Mouse (Mus musculus) forebrain, embryonic 10.5 days (tissue): ENCODE data around the gene Zfp281. TPM values are rescaled to one million over a fixed set of nuclear protein-coding genes. Genes with fewer than 3 reads are reported as not detected.

ENCODE experiments used
- DNase-seq: peaks from one replicate; pipeline ENCODE4 v3.0.0-alpha.2; 2017; ENCODE audit warnings: low spot score; ENCODE audit errors: extremely low spot score
- H3K27ac ChIP-seq: fragments of 300-500 bp; sonication (generic); 2 replicates; pipeline ENCODE4 v1.5.1; 2016; ENCODE audit warnings: mild to moderate bottlenecking
- H3K27me3 ChIP-seq: fragments of 300-500 bp; sonication (generic); 2 replicates; pipeline ENCODE4 v1.6.1; 2016; ENCODE audit warnings: mild to moderate bottlenecking; ENCODE audit not compliant: poor library complexity, severe bottlenecking
- H3K36me3 ChIP-seq: fragments of 300-500 bp; sonication (generic); replicated peaks from 2 replicates; pipeline ENCODE4 v1.6.1; 2016; ENCODE audit warnings: mild to moderate bottlenecking, moderate library complexity
- H3K4me1 ChIP-seq: fragments of 300-500 bp; sonication (generic); 2 replicates; pipeline ENCODE4 v1.6.1; 2016
- H3K4me3 ChIP-seq: fragments of 300-500 bp; sonication (generic); 2 replicates; pipeline ENCODE4 v1.5.1; 2016; ENCODE audit warnings: mild to moderate bottlenecking, moderate library complexity
- H3K9me3 ChIP-seq: fragments of 300-500 bp; sonication (generic); 2 replicates; pipeline ENCODE4 v1.6.1; 2016; ENCODE audit warnings: mild to moderate bottlenecking, moderate library complexity
- WGBS: fragments of 180-500 bp; shearing (Covaris S2); methylation state at CpG from one replicate; pipeline ENCODE4 v1.1.7; 2016; 5-methylcytosine and 5-hydroxymethylcytosine counted together
- polyA plus RNA-seq: library from polyadenylated mRNA; unstranded; fragments of >200 nt; fragmentation: Nextera tagmentation; extraction: Ambion mirVana; gene quantifications from 2 replicates; pipeline ENCODE4 v1.2.1, GENCODE M21; 2016

Zfp281 gene
- polyA plus RNA-seq, 1 experiment from 2014 or later, result 24.7 TPM

- peak overlapping the region; percentile 98 for H3K27ac ChIP-seq
- H3K4me3 ChIP-seq, result peak overlapping the region; percentile 93
- peaks cover 40% of the 10 kb centered on the region for H3K4me1 ChIP-seq
- WGBS, result 2% methylated on average over 73 of the region's 92 CpGs
- no peaks in the 10 kb centered on the region; the same call in 1 of the 2 replicates for H3K9me3 ChIP-seq
- H3K27me3 ChIP-seq, result no peaks in the 10 kb centered on the region
- H3K36me3 ChIP-seq, result peaks cover 45% of the 10 kb centered on the region
- DNase-seq, result peak; percentile 64
Measured at GRCm38 (mm10) chr1:136625019-136625895, 556 bp downstream of the Zfp281 start.

GRCm38 (mm10) chr1:136626141-136626540, 1.4 kb downstream of the Zfp281 start:
- no peaks in the 10 kb centered on the region; the same call in 1 of the 2 replicates for H3K9me3 ChIP-seq
- peaks cover 54% of the 10 kb centered on the region for H3K36me3 ChIP-seq
- H3K27ac ChIP-seq, result no peak overlapping the region
- peak overlapping the region; percentile 93 for H3K4me3 ChIP-seq
- no peaks in the 10 kb centered on the region for H3K27me3 ChIP-seq
- 95% methylated on average over 7 of the region's 7 CpGs for WGBS
- DNase-seq, result no peak
- H3K4me1 ChIP-seq, result peaks cover 40% of the 10 kb centered on the region

GRCm38 (mm10) chr1:136626756-136627155, 2.1 kb downstream of the Zfp281 start:
- H3K4me3 ChIP-seq, result 0 out of 2 replicates have a peak overlapping the region, but pooled peaks have one; percentile 5
- no peaks in the 10 kb centered on the region; the same call in 1 of the 2 replicates for H3K9me3 ChIP-seq
- no peak for DNase-seq
- no peaks in the 10 kb centered on the region for H3K27me3 ChIP-seq
- H3K27ac ChIP-seq, result no peak overlapping the region
- H3K4me1 ChIP-seq, result peaks cover 40% of the 10 kb centered on the region
- H3K36me3 ChIP-seq, result peaks cover 59% of the 10 kb centered on the region
- WGBS, result 89% methylated on average over 5 of the region's 5 CpGs

- no peak for DNase-seq
- Histone ChIP-seq H3K27ac (no peak overlapping the region), H3K27me3 (no peaks in the 10 kb centered on the region), H3K4me1 (peaks cover 40% of the 10 kb centered on the region), H3K4me3 (peak overlapping the region; percentile 5; the same call in 1 of the 2 replicates), H3K36me3 (peaks cover 67% of the 10 kb centered on the region), H3K9me3 (no peaks in the 10 kb centered on the region; the same call in 1 of the 2 replicates)
- 84% methylated on average over 5 of the region's 5 CpGs for WGBS
Measured at GRCm38 (mm10) chr1:136627591-136627990, 2.9 kb downstream of the Zfp281 start.

- H3K36me3 ChIP-seq, result peaks cover 56% of the 10 kb centered on the region
- 95% methylated on average over 3 of the region's 3 CpGs for WGBS
- no peaks in the 10 kb centered on the region for H3K9me3 ChIP-seq
- H3K27ac ChIP-seq, result no peak overlapping the region
- DNase-seq, result no peak
- peaks cover 19% of the 10 kb centered on the region for H3K4me1 ChIP-seq
- H3K4me3 ChIP-seq, result no peak overlapping the region
- no peaks in the 10 kb centered on the region for H3K27me3 ChIP-seq
Measured at GRCm38 (mm10) chr1:136632891-136633290, 8.2 kb downstream of the Zfp281 start.

GRCm38 (mm10) chr1:136635644-136636043, 10.9 kb downstream of the Zfp281 start:
- H3K36me3 ChIP-seq, result peaks cover 30% of the 10 kb centered on the region
- no peak for DNase-seq
- H3K9me3 ChIP-seq, result no peaks in the 10 kb centered on the region
- H3K4me1 ChIP-seq, result peaks cover 7% of the 10 kb centered on the region; the same call in 1 of the 2 replicates
- no peak overlapping the region for H3K27ac ChIP-seq
- WGBS, result 91% methylated on average over 6 of the region's 6 CpGs
- H3K27me3 ChIP-seq, result no peaks in the 10 kb centered on the region
- H3K4me3 ChIP-seq, result no peak overlapping the region

GRCm38 (mm10) chr1:136636946-136637345, 12.2 kb downstream of the Zfp281 start:
- no peaks in the 10 kb centered on the region for H3K9me3 ChIP-seq
- no peaks in the 10 kb centered on the region for H3K27me3 ChIP-seq
- no peak overlapping the region for H3K4me3 ChIP-seq
- H3K27ac ChIP-seq, result no peak overlapping the region
- no peak for DNase-seq
- WGBS, result 92% methylated on average over 6 of the region's 6 CpGs
- H3K4me1 ChIP-seq, result peaks cover 7% of the 10 kb centered on the region; the same call in 1 of the 2 replicates
- H3K36me3 ChIP-seq, result peaks cover 18% of the 10 kb centered on the region

- Histone ChIP-seq H3K36me3 (peaks cover 10% of the 10 kb centered on the region; the same call in 1 of the 2 replicates), H3K4me3 (no peak overlapping the region), H3K4me1 (peaks cover 7% of the 10 kb centered on the region; the same call in 1 of the 2 replicates), H3K27me3 (no peaks in the 10 kb centered on the region), H3K9me3 (no peaks in the 10 kb centered on the region), H3K27ac (no peak overlapping the region)
- DNase-seq, result no peak
- WGBS, result 97% methylated on average over 4 of the region's 4 CpGs
Measured at GRCm38 (mm10) chr1:136637696-136638095, 13.0 kb downstream of the Zfp281 start.

- WGBS, result 92% methylated on average over 7 of the region's 7 CpGs
- no peak for DNase-seq
- no peaks in the 10 kb centered on the region for H3K9me3 ChIP-seq
- peaks cover 7% of the 10 kb centered on the region; the same call in 1 of the 2 replicates for H3K4me1 ChIP-seq
- H3K27ac ChIP-seq, result no peak overlapping the region
- H3K36me3 ChIP-seq, result 0 out of 2 replicates have a peak, but pooled peaks cover 5% of the 10 kb centered on the region
- no peaks in the 10 kb centered on the region for H3K27me3 ChIP-seq
- H3K4me3 ChIP-seq, result no peak overlapping the region
Measured at GRCm38 (mm10) chr1:136638211-136638610, 13.5 kb downstream of the Zfp281 start.

- H3K9me3 ChIP-seq, result no peaks in the 10 kb centered on the region
- no peak for DNase-seq
- no peak overlapping the region for H3K27ac ChIP-seq
- H3K27me3 ChIP-seq, result no peaks in the 10 kb centered on the region
- H3K36me3 ChIP-seq, result 0 out of 2 replicates have a peak, but pooled peaks cover under 1% of the 10 kb centered on the region
- peaks cover 3% of the 10 kb centered on the region; the same call in 1 of the 2 replicates for H3K4me1 ChIP-seq
- no peak overlapping the region for H3K4me3 ChIP-seq
- WGBS, result 89% methylated on average over 5 of the region's 5 CpGs
Measured at GRCm38 (mm10) chr1:136638699-136639098, 14.0 kb downstream of the Zfp281 start.

GRCm38 (mm10) chr1:136639221-136639620, 14.5 kb downstream of the Zfp281 start:
- no peaks in the 10 kb centered on the region for H3K9me3 ChIP-seq
- no peak for DNase-seq
- no peak overlapping the region for H3K27ac ChIP-seq
- H3K4me1 ChIP-seq, result no peaks in the 10 kb centered on the region
- H3K36me3 ChIP-seq, result no peaks in the 10 kb centered on the region
- 88% methylated on average over 2 of the region's 2 CpGs for WGBS
- H3K4me3 ChIP-seq, result no peak overlapping the region
- no peaks in the 10 kb centered on the region for H3K27me3 ChIP-seq

GRCm38 (mm10) chr1:136642701-136643100, 18.0 kb downstream of the Zfp281 start:
- DNase-seq, result no peak
- H3K4me3 ChIP-seq, result no peak overlapping the region
- 88% methylated on average over 3 of the region's 3 CpGs for WGBS
- peaks cover 3% of the 10 kb centered on the region; the same call in 1 of the 2 replicates for H3K4me1 ChIP-seq
- H3K36me3 ChIP-seq, result no peaks in the 10 kb centered on the region
- no peaks in the 10 kb centered on the region for H3K27me3 ChIP-seq
- no peak overlapping the region for H3K27ac ChIP-seq
- H3K9me3 ChIP-seq, result no peaks in the 10 kb centered on the region

- Histone ChIP-seq H3K27me3 (no peaks in the 10 kb centered on the region), H3K4me1 (peaks cover 3% of the 10 kb centered on the region; the same call in 1 of the 2 replicates), H3K9me3 (no peaks in the 10 kb centered on the region), H3K27ac (no peak overlapping the region), H3K36me3 (no peaks in the 10 kb centered on the region), H3K4me3 (no peak overlapping the region)
- WGBS, result 61% methylated on average over 4 of the region's 4 CpGs
- DNase-seq, result no peak
Measured at GRCm38 (mm10) chr1:136644486-136644885, 19.8 kb downstream of the Zfp281 start.
